Mouse (Mus musculus): ENCODE measurements at regions not wholly inside any gene's neighbourhood (a gene's known extent, or its start where the extent isn't known, plus 50 kb on each side); places are given as distances from the start of the nearest gene placed in this dataset.

GRCm38 (mm10) chr10:45763160-45763955 is 185.7 kb downstream of the Hace1 start:
- in situ Hi-C loops (cut with MboI; ENCODE audit: low pct_unique_long_range_greater_than_20kb in 1 of 2, low sequenced_read_pairs in 2 of 2, unreplicated experiment in 1 of 2) = no loop called here

- in situ Hi-C loops (cut with MboI; ENCODE audit: low pct_unique_long_range_greater_than_20kb in 1 of 2, low sequenced_read_pairs in 2 of 2, unreplicated experiment in 1 of 2) = no loop called here
These were observed 202.1 kb downstream of the Hace1 start for GRCm38 (mm10) chr10:45779720-45780119.

- in situ Hi-C loops (cut with MboI; ENCODE audit: low pct_unique_long_range_greater_than_20kb in 1 of 2, low sequenced_read_pairs in 2 of 2, unreplicated experiment in 1 of 2) = no loop called here
These were observed 205.4 kb downstream of the Hace1 start for GRCm38 (mm10) chr10:45783026-45783425.

- in situ Hi-C loops (cut with MboI; ENCODE audit: low pct_unique_long_range_greater_than_20kb in 1 of 2, low sequenced_read_pairs in 2 of 2, unreplicated experiment in 1 of 2) = no loop called here
These were observed 206.0 kb downstream of the Hace1 start for GRCm38 (mm10) chr10:45783461-45784149.

GRCm38 (mm10) chr10:45784150-45784479 is 206.5 kb downstream of the Hace1 start:
- in situ Hi-C loops (cut with MboI; ENCODE audit: low pct_unique_long_range_greater_than_20kb in 1 of 2, low sequenced_read_pairs in 2 of 2, unreplicated experiment in 1 of 2) = no loop called here

GRCm38 (mm10) chr10:45784575-45784974 is 206.9 kb downstream of the Hace1 start:
- in situ Hi-C loops (cut with MboI; ENCODE audit: low pct_unique_long_range_greater_than_20kb in 1 of 2, low sequenced_read_pairs in 2 of 2, unreplicated experiment in 1 of 2) = no loop called here

GRCm38 (mm10) chr10:45788356-45788755 is 210.7 kb downstream of the Hace1 start:
- in situ Hi-C loops (cut with MboI; ENCODE audit: low pct_unique_long_range_greater_than_20kb in 1 of 2, low sequenced_read_pairs in 2 of 2, unreplicated experiment in 1 of 2) = no loop called here

- in situ Hi-C loops (cut with MboI; ENCODE audit: low pct_unique_long_range_greater_than_20kb in 1 of 2, low sequenced_read_pairs in 2 of 2, unreplicated experiment in 1 of 2) = loop anchor here in 1 of 2 experiments (10.0 kb wide), 1 partner anchor 421 kb away; no protein-coding TSS in a partner anchor
These were observed 218.0 kb downstream of the Hace1 start for GRCm38 (mm10) chr10:45795582-45795981.

- in situ Hi-C loops (cut with MboI; ENCODE audit: low pct_unique_long_range_greater_than_20kb in 1 of 2, low sequenced_read_pairs in 2 of 2, unreplicated experiment in 1 of 2) = no loop called here
These were observed 222.6 kb downstream of the Hace1 start for GRCm38 (mm10) chr10:45800070-45800851.

GRCm38 (mm10) chr10:45801463-45801862 is 223.8 kb downstream of the Hace1 start:
- in situ Hi-C loops (cut with MboI; ENCODE audit: low pct_unique_long_range_greater_than_20kb in 1 of 2, low sequenced_read_pairs in 2 of 2, unreplicated experiment in 1 of 2) = no loop called here

- in situ Hi-C loops (cut with MboI; ENCODE audit: low pct_unique_long_range_greater_than_20kb in 1 of 2, low sequenced_read_pairs in 2 of 2, unreplicated experiment in 1 of 2) = no loop called here
These were observed 229.6 kb downstream of the Hace1 start for GRCm38 (mm10) chr10:45806984-45807827.

GRCm38 (mm10) chr10:45811882-45812281 is 234.3 kb downstream of the Hace1 start:
- in situ Hi-C loops (cut with MboI; ENCODE audit: low pct_unique_long_range_greater_than_20kb in 1 of 2, low sequenced_read_pairs in 2 of 2, unreplicated experiment in 1 of 2) = no loop called here

- in situ Hi-C loops (cut with MboI; ENCODE audit: low pct_unique_long_range_greater_than_20kb in 1 of 2, low sequenced_read_pairs in 2 of 2, unreplicated experiment in 1 of 2) = no loop called here
These were observed 236.2 kb downstream of the Hace1 start for GRCm38 (mm10) chr10:45813804-45814203.

- in situ Hi-C loops (cut with MboI; ENCODE audit: low pct_unique_long_range_greater_than_20kb in 1 of 2, low sequenced_read_pairs in 2 of 2, unreplicated experiment in 1 of 2) = no loop called here
These were observed 239.1 kb downstream of the Hace1 start for GRCm38 (mm10) chr10:45816679-45817078.

GRCm38 (mm10) chr10:45820986-45821655 is 243.5 kb downstream of the Hace1 start:
- in situ Hi-C loops (cut with MboI; ENCODE audit: low pct_unique_long_range_greater_than_20kb in 1 of 2, low sequenced_read_pairs in 2 of 2, unreplicated experiment in 1 of 2) = no loop called here

- in situ Hi-C loops (cut with MboI; ENCODE audit: low pct_unique_long_range_greater_than_20kb in 1 of 2, low sequenced_read_pairs in 2 of 2, unreplicated experiment in 1 of 2) = no loop called here
These were observed 244.6 kb downstream of the Hace1 start for GRCm38 (mm10) chr10:45822251-45822650.

GRCm38 (mm10) chr10:45823612-45824011 is 246.0 kb downstream of the Hace1 start:
- in situ Hi-C loops (cut with MboI; ENCODE audit: low pct_unique_long_range_greater_than_20kb in 1 of 2, low sequenced_read_pairs in 2 of 2, unreplicated experiment in 1 of 2) = no loop called here

- in situ Hi-C loops (cut with MboI; ENCODE audit: low pct_unique_long_range_greater_than_20kb in 1 of 2, low sequenced_read_pairs in 2 of 2, unreplicated experiment in 1 of 2) = no loop called here
These were observed 271.0 kb downstream of the Hace1 start for GRCm38 (mm10) chr10:45848654-45849053.

Data from mouse embryonic stem cell (cell line).